Mouse (Mus musculus): ENCODE measurements around the gene Ago1. TPM values are rescaled to one million over a fixed set of nuclear protein-coding genes. Genes with fewer than 3 reads are reported as not detected.

Ago1 gene
- total and polyA plus RNA-seq, 3 experiments: 6.9 to 29.0 (median 10.9) TPM

DNA sequence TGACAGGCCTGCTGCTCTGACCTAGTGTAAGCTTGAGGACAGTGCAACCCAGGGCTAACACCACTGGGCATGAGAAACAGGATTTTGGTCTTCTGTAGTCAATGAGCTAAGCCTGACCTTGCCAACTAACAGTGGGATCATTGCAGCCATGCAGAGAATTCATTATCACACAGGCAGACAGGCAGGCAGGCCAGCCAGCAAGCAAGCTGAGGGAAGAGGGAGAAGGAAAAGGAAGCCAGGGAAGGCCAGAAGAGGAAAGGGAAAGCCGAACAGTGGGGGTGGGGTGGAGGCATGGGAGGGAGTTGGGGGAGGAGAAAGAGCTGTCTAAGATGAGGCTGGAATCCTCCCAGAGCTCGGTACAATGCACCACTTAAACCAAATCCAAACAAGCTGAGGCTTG lies 32.1 kb downstream of the Ago1 start:
- DNase-seq (ENCODE audit: extremely low read depth): no peak
- no peak overlapping the region for H3K4me2 ChIP-seq (ENCODE audit: insufficient read depth, low read depth, poor library complexity, severe bottlenecking)
- no peaks in the 10 kb centered on the region; the same call in 1 of the 2 replicates for H3K79me2 ChIP-seq (replicated peaks; ENCODE audit: control insufficient read depth, extremely low read depth, insufficient read depth, poor library complexity, severe bottlenecking)
- no peak overlapping the region for H3K4me3 ChIP-seq (replicated peaks in 1 of 3; ENCODE audit: low read depth in 2 of 3, low read length in 2 of 3, poor library complexity in 1 of 3)
- no peaks in the 10 kb centered on the region for H3K27me3 ChIP-seq (replicated peaks)
- no peak overlapping the region for H3K9ac ChIP-seq (ENCODE audit: insufficient read depth, low read depth)
- no peaks in the 10 kb centered on the region for H3K9me3 ChIP-seq (replicated peaks; ENCODE audit: low read length)
- dilution Hi-C loops (cut with MboI; ENCODE audit: extremely low pct_ligation_motif_present, extremely low pct_unique_long_range_greater_than_20kb, low sequenced_read_pairs) (no loop called here), in situ Hi-C loops (cut with MboI; ENCODE audit: low pct_ligation_motif_present, low pct_unique_long_range_greater_than_20kb, low sequenced_read_pairs) (no loop called here)
- H3K27ac ChIP-seq (ENCODE audit: insufficient read depth, low read depth): no peak overlapping the region
- H3K4me1 ChIP-seq (ENCODE audit: control insufficient read depth in 1 of 2, insufficient read depth in 2 of 2): peaks cover 6 to 48% of the 10 kb centered on the region in 2 experiments
- peaks cover 27 to 74% of the 10 kb centered on the region in 2 experiments for H3K36me3 ChIP-seq (replicated peaks in 1 of 2; ENCODE audit: control insufficient read depth in 1 of 2, insufficient read depth in 1 of 2, low read length in 1 of 2)
- TF ChIP-seq SMC3 (IDR thresholded peaks at IDR 0.05; ENCODE audit: low read depth, low read length) (no peak), CHD1 (IDR thresholded peaks at IDR 0.05; ENCODE audit: low read depth, low read length) (no peak), POLR2AphosphoS2 (IDR thresholded peaks at IDR 0.05; ENCODE audit: low read depth, low read length) (no peak), MAFK (IDR thresholded peaks at IDR 0.05; ENCODE audit: insufficient replicate concordance, low read length) (no peak), ZNF384 (IDR thresholded peaks at IDR 0.05; ENCODE audit: low read depth, low read length) (no peak), TBP (conservative IDR thresholded peaks at IDR 0.05; ENCODE audit: low read depth, low read length) (no peak), USF2 (conservative IDR thresholded peaks at IDR 0.05; ENCODE audit: low read depth, low read length) (no peak), ZKSCAN1 (IDR thresholded peaks at IDR 0.05; ENCODE audit: borderline replicate concordance, low read depth, low read length) (no peak), MAX (IDR thresholded peaks at IDR 0.05; ENCODE audit: low read length) (no peak), HCFC1 (IDR thresholded peaks at IDR 0.05; ENCODE audit: low read depth, low read length) (no peak), E2F4 (IDR thresholded peaks at IDR 0.05; ENCODE audit: insufficient replicate concordance, low read depth, low read length) (no peak), NRF1 (IDR thresholded peaks at IDR 0.05; ENCODE audit: low read depth, low read length) (no peak), UBTF (IDR thresholded peaks at IDR 0.05; ENCODE audit: low read depth, low read length) (no peak), USF1 (IDR thresholded peaks at IDR 0.05; ENCODE audit: low read depth, low read length) (no peak), RCOR1 (conservative IDR thresholded peaks at IDR 0.05; ENCODE audit: low read depth, low read length) (no peak), PAX5 (IDR thresholded peaks at IDR 0.05; ENCODE audit: low read length) (no peak), ZMIZ1 (IDR thresholded peaks at IDR 0.05; ENCODE audit: low read depth, low read length) (no peak), NELFE (IDR thresholded peaks at IDR 0.05; ENCODE audit: low read depth, low read length) (no peak)

DNA sequence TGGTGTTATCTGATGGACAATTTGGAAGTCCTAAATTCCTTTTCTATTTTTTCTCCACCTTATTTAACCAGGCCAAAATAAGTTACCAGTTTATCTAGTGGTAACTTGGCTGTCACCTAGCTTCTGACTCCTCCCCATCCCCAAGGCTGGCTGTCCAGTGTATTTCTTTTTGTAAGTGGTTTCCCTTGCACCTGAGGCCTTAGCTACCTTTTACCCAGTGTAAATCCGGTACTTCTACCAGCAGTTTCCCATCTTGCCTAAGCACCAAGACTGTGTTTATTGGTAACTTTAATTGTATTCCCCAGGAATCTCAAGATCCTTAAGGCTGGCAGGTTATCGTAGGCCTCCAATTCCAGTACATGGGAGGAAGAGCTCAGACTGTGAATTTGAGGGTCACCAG lies 34.3 kb downstream of the Ago1 start:
- H3K4me3 ChIP-seq (replicated peaks in 1 of 3; ENCODE audit: low read depth in 2 of 3, low read length in 2 of 3, poor library complexity in 1 of 3): no peak overlapping the region
- no peak overlapping the region for H3K9ac ChIP-seq (ENCODE audit: insufficient read depth, low read depth)
- in situ Hi-C loops (cut with MboI; ENCODE audit: low pct_ligation_motif_present, low pct_unique_long_range_greater_than_20kb, low sequenced_read_pairs) (no loop called here), dilution Hi-C loops (cut with MboI; ENCODE audit: extremely low pct_ligation_motif_present, extremely low pct_unique_long_range_greater_than_20kb, low sequenced_read_pairs) (no loop called here)
- no peaks in the 10 kb centered on the region for H3K9me3 ChIP-seq (replicated peaks; ENCODE audit: low read length)
- TF ChIP-seq CHD1 (IDR thresholded peaks at IDR 0.05; ENCODE audit: low read depth, low read length) (no peak), CTCF (conservative IDR thresholded peaks at IDR 0.05 in 1 of 2, IDR thresholded peaks at IDR 0.05 in 1 of 2; ENCODE audit: low read depth in 2 of 2, low read length in 2 of 2) (no peak), IRF4 (IDR thresholded peaks at IDR 0.05; ENCODE audit: low read depth, low read length) (no peak), POLR2A (IDR thresholded peaks at IDR 0.05; ENCODE audit: low read depth, low read length) (no peak), KAT2A (IDR thresholded peaks at IDR 0.05; ENCODE audit: insufficient replicate concordance, low read length) (no peak), RAD21 (IDR thresholded peaks at IDR 0.05; ENCODE audit: low read depth, low read length) (no peak), GABPA (IDR thresholded peaks at IDR 0.05; ENCODE audit: insufficient replicate concordance, low read depth, low read length) (no peak), USF1 (IDR thresholded peaks at IDR 0.05; ENCODE audit: low read depth, low read length) (no peak), ETS1 (conservative IDR thresholded peaks at IDR 0.05; ENCODE audit: low read depth, low read length) (no peak), NELFE (IDR thresholded peaks at IDR 0.05; ENCODE audit: low read depth, low read length) (no peak), ZNF384 (IDR thresholded peaks at IDR 0.05; ENCODE audit: low read depth, low read length) (no peak), NRF1 (IDR thresholded peaks at IDR 0.05; ENCODE audit: low read depth, low read length) (no peak), E2F4 (IDR thresholded peaks at IDR 0.05; ENCODE audit: insufficient replicate concordance, low read depth, low read length) (no peak)
- H3K4me1 ChIP-seq (ENCODE audit: control insufficient read depth in 1 of 2, insufficient read depth in 2 of 2): peaks cover 4 to 55% of the 10 kb centered on the region in 2 experiments
- H3K27me3 ChIP-seq (replicated peaks): no peaks in the 10 kb centered on the region
- no peak overlapping the region for H3K4me2 ChIP-seq (ENCODE audit: insufficient read depth, low read depth, poor library complexity, severe bottlenecking)
- peaks cover 15 to 54% of the 10 kb centered on the region in 2 experiments for H3K36me3 ChIP-seq (replicated peaks in 1 of 2; ENCODE audit: control insufficient read depth in 1 of 2, insufficient read depth in 1 of 2, low read length in 1 of 2)
- H3K79me2 ChIP-seq (replicated peaks; ENCODE audit: control insufficient read depth, extremely low read depth, insufficient read depth, poor library complexity, severe bottlenecking): no peaks in the 10 kb centered on the region; the same call in 1 of the 2 replicates
- no peak for DNase-seq (ENCODE audit: extremely low read depth)
- H3K27ac ChIP-seq (ENCODE audit: insufficient read depth, low read depth): no peak overlapping the region
